Mouse (Mus musculus): Measurements from ENCODE around the gene Clcn6. TPM values are rescaled to one million over a fixed set of nuclear protein-coding genes. Genes with fewer than 3 reads are reported as not detected.

Gene Clcn6
- 13.8 and 14.0 TPM in 2 replicates for polyA plus RNA-seq (2012; rRNA removed)

DNA sequence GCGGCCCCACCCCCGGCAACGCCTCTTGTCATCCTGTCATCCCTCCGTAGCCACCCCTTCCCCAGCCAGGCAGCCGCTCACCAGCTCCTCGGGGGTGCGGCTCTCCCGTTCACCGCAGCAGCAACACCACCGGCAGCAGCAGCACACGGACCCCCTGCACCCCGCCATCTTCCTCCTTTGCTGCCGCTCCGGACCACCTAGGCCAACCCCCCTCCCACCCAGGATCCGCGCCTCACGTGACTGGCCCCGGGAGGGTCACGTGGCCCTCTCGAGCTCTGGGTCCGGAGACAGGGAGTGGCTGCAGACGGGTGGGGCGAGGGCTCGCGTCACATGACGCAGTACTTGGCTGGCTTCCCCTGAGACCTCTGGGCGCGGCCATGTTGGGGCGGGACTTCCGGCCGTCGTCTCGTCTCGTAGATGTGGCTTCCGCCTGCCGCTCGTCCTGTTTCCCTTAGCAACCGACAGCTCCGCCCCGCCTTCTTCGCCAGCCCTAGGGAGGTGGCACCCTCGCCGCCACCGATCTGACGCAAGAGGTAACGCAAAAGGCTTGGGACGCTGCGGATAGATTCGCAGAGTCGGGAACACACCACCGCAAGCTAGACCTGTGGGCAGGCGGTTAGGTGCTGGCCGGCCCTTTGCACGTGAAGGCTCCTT is at the start of gene Clcn6, which contains the start of gene Mthfr:
TSS of gene Clcn6 (minus strand) at position 222 of the 654 bp plus-strand sequence.
TSS of gene Mthfr (plus strand) at position 478 of the 654 bp plus-strand sequence.

DNA sequence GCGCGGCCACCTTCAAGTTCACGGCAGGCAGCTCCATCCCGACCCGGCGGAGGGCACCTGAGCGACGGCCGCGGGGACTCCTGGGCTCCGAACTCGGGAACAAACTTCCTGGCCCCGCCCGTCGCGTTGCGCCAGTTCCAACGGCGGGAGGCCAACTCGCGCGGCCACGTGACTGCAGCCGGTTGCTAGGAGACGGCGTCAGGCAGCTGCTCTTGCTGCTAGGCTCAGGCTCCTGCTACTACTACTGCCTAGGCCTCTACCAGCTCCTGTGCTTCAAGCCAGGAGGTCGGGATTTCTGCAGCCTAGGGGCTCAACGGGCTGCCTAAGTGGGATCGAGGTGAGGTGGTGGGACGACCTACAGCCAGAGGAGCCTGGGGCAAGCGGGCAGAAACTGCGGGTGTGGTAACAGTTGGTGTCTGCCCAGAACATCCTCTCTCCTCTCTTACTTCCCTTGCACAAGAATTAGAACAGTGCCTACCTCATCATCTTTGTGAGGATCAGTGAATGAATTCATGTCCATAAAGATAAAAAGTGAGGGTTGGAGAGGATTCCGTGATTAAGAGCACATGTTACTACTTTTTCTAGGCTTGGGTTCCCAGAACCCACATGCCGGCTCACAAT is 49.4 kb upstream of the Clcn6 start, which contains the start of gene Agtrap:
TSS of gene Agtrap (minus strand) at position 125 of the 621 bp plus-strand sequence.

DNA sequence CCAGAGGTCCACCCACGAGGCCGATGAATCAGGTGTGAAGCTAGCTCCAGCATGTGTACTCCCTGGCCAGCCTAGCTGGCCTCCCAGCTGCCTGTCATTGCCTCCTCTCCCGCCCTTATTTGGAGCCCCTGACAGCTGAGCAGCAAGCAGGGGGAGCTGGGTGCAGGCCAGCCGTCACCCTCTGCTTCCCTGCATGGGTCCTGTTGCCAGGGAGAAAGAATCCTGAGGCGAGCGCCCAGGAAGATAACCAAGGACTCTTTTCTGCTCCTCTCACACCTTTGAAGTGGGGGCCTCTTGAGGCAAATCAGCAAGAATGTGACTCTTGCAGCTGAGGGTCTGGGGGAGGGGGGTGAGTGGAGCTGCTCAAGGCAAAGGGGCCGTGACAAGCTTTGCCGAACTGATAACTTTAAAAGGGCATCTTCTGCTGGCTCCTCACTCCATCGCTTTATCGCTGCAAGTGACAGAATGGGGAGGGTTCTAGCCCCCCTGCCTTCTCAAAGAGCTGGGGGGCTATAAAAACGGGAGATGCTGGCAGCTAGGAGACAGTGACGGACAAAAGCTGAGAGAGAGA is 38.3 kb downstream of the Clcn6 start, which contains the start of gene Nppa:
TSS of gene Nppa (plus strand) at position 521 of the 571 bp plus-strand sequence.

DNA sequence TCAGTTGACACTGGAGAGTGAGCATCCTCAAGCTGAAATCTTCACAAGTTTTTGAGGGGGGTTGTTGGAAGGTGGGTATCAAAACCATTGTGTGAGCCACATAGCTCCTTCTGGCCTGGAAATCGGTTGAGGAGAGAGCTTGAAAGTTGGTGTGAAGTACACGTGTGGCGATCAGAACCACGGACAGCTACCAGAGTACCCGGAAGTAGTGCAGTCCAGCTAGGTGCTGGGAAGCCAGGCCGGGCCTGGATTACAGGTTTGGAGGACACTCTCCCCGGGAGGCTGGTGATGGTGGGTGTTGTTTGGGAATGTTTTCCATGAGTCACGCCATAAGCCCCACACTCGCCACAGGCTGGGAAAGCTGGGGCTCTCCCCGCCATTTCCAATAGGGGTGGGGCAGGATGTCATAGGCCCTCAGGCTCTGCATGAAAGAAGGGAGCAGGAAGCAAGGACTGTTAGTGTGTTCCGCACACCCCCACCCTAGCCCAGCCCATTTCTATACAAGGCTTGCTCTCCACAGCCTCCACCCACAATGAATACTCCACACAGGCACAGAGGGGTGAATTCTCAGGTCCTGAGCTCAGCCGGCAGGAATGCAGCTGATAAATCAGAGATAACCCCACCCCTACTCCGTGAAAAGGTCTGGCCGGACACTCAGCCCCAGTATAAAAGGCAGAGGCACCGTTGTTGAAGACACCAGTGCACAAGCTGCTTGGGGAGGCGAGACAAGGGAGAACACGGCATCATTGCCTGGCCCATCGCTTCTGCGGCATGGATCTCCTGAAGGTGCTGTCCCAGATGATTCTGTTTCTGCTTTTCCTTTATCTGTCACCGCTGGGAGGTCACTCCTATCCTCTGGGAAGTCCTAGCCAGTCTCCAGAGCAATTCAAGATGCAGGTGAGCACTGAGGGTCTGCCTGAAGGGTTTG is 53.2 kb downstream of the Clcn6 start, which contains the start of gene Nppb:
TSS of gene Nppb (plus strand) at position 584 of the 928 bp plus-strand sequence.

Other genes starting within 250 kb of the Clcn6 start
- gene Zfp984, start 229.0 kb downstream of the Clcn6 start, polyA plus RNA-seq (2012; rRNA removed): 0.16 and 0.18 TPM in 2 replicates
- gene Zfp933, start 190.5 kb downstream of the Clcn6 start, polyA plus RNA-seq (2012; rRNA removed): 0.33 and 0.36 TPM in 2 replicates
- 78.7 and 87.3 TPM in 2 replicates for gene Miip, start 170.0 kb downstream of the Clcn6 start, polyA plus RNA-seq (2012; rRNA removed)
- 0.87 and 1.2 TPM in 2 replicates for gene Fv1, start 169.8 kb downstream of the Clcn6 start, polyA plus RNA-seq (2012; rRNA removed)
- gene Mfn2, start 134.1 kb downstream of the Clcn6 start, polyA plus RNA-seq (2012; rRNA removed): 42.5 and 48.6 TPM in 2 replicates
- gene Plod1, start 102.1 kb downstream of the Clcn6 start, polyA plus RNA-seq (2012; rRNA removed): 58.8 and 82.3 TPM in 2 replicates
- 135 and 150 TPM in 2 replicates for gene 2510039O18Rik, start 97.9 kb downstream of the Clcn6 start, polyA plus RNA-seq (2012; rRNA removed)
- not detected in 2 replicates for gene Nppb, start 53.0 kb downstream of the Clcn6 start, polyA plus RNA-seq (2012; rRNA removed)
- gene Nppa, start 38.1 kb downstream of the Clcn6 start, polyA plus RNA-seq (2012; rRNA removed): 0.26 TPM in 1 of 2 replicates, not detected in the other
- gene Mthfr, start 256 bp upstream of the Clcn6 start, polyA plus RNA-seq (2012; rRNA removed): 48.6 and 54.9 TPM in 2 replicates
- 54.8 and 69.8 TPM in 2 replicates for gene Agtrap, start 49.2 kb upstream of the Clcn6 start, polyA plus RNA-seq (2012; rRNA removed)
- gene Mad2l2, start 91.6 kb upstream of the Clcn6 start, polyA plus RNA-seq (2012; rRNA removed): 37.3 and 40.0 TPM in 2 replicates
- 0.47 and 0.78 TPM in 2 replicates for gene Draxin, start 91.9 kb upstream of the Clcn6 start, polyA plus RNA-seq (2012; rRNA removed)
- gene Fbxo6, start 113.3 kb upstream of the Clcn6 start, polyA plus RNA-seq (2012; rRNA removed): 52.9 and 61.3 TPM in 2 replicates
- gene Fbxo44, start 121.7 kb upstream of the Clcn6 start, polyA plus RNA-seq (2012; rRNA removed): 19.0 and 25.0 TPM in 2 replicates
- gene Fbxo2, start 121.8 kb upstream of the Clcn6 start, polyA plus RNA-seq (2012; rRNA removed): 2.0 and 2.7 TPM in 2 replicates
- gene Disp3, start 249.1 kb upstream of the Clcn6 start, polyA plus RNA-seq (2012; rRNA removed): 0.09 and 0.17 TPM in 2 replicates

Data from ovary, adult 2 months (tissue).